Mouse (Mus musculus) heart, embryonic 14.5 days (tissue): ENCODE results near the gene Mroh3. TPM values are rescaled to one million over a fixed set of nuclear protein-coding genes. Genes with fewer than 3 reads are reported as not detected.

Experiments
- ATAC-seq: fragments of 200-750 bp; cut with Nextera tagmentation; 2 replicates; pipeline ENCODE4 v1.8.0; 2017; ENCODE audit warnings: low read depth, moderate TSS enrichment; ENCODE audit not compliant: insufficient number of reproducible peaks, insufficient read depth, low FRiP score
- H3K27ac ChIP-seq, 2 experiments: fragments of 200-500 bp in 1 of 2; fragments of 300-500 bp in 1 of 2; sonication (generic) in 1 of 2; replicated peaks in 1 of 2; 2 replicates each; pipeline ENCODE4 v1.5.1; 2012 to 2014; ENCODE audit warnings: low read depth in 2 of 2, low read length in 2 of 2, control low read depth in 1 of 2, mild to moderate bottlenecking in 1 of 2, mixed read lengths in 1 of 2; ENCODE audit not compliant: control insufficient read depth in 1 of 2, insufficient read depth in 1 of 2
- H3K27me3 ChIP-seq: fragments of 300-500 bp; sonication (generic); 2 replicates; pipeline ENCODE4 v1.6.1; 2014; ENCODE audit warnings: mild to moderate bottlenecking, low read length, control low read depth; ENCODE audit not compliant: control insufficient read depth, insufficient read depth
- H3K36me3 ChIP-seq: fragments of 300-500 bp; sonication (generic); 2 replicates; pipeline ENCODE4 v1.6.1; 2014; ENCODE audit warnings: mild to moderate bottlenecking, control low read depth, low read length, mixed read lengths; ENCODE audit not compliant: control insufficient read depth, insufficient read depth
- H3K4me1 ChIP-seq, 2 experiments: fragments of 200-500 bp in 1 of 2; fragments of 300-500 bp in 1 of 2; sonication (generic) in 1 of 2; 2 replicates each; pipeline ENCODE4 v1.6.1; 2012 to 2014; ENCODE audit warnings: low read length in 2 of 2, control low read depth in 1 of 2, mixed read lengths in 1 of 2; ENCODE audit not compliant: control insufficient read depth in 2 of 2, insufficient read depth in 2 of 2
- H3K4me2 ChIP-seq: fragments of 300-500 bp; sonication (generic); 2 replicates; pipeline ENCODE4 v1.6.1; 2014; ENCODE audit warnings: mild to moderate bottlenecking, low read length
- H3K4me3 ChIP-seq, 2 experiments: fragments of 200-500 bp in 1 of 2; fragments of 300-500 bp in 1 of 2; sonication (generic) in 1 of 2; 2 replicates each; pipeline ENCODE4 v1.5.1; 2012 to 2014; ENCODE audit warnings: low read length in 2 of 2, mild to moderate bottlenecking in 2 of 2, control low read depth in 1 of 2, low read depth in 1 of 2, moderate library complexity in 1 of 2; ENCODE audit not compliant: control insufficient read depth in 1 of 2, insufficient read depth in 1 of 2
- H3K9ac ChIP-seq: fragments of 300-500 bp; sonication (generic); 2 replicates; pipeline ENCODE4 v1.6.1; 2014; ENCODE audit warnings: mild to moderate bottlenecking, low read length
- H3K9me3 ChIP-seq: fragments of 300-500 bp; sonication (generic); 2 replicates; pipeline ENCODE4 v1.6.1; 2016; ENCODE audit warnings: low read length, control low read depth; ENCODE audit not compliant: control insufficient read depth
- WGBS: fragments of 180-500 bp; shearing (Covaris S2); extraction: QIAGEN DNeasy Blood & Tissue Kit; methylation state at CpG from one replicate; pipeline ENCODE4 v1.1.7; 2014; 5-methylcytosine and 5-hydroxymethylcytosine counted together
- polyA plus RNA-seq: library from polyadenylated mRNA; unstranded; fragments of >200 nt; fragmentation: Nextera tagmentation; extraction: Ambion mirVana; gene quantifications from 2 replicates; pipeline ENCODE4 v1.2.1, GENCODE M21; 2014

Mroh3 gene
- polyA plus RNA-seq, 1 experiment from 2014 or later: not detected

- 59% methylated on average over 4 of the region's 4 CpGs for WGBS
- no peak overlapping the region for H3K27ac ChIP-seq
- no peak overlapping the region for H3K4me3 ChIP-seq
- no peak overlapping the region for H3K4me2 ChIP-seq
- H3K4me1 ChIP-seq: peaks cover 12 to 14% of the 10 kb centered on the region in 2 experiments
- H3K27me3 ChIP-seq: peaks cover 32% of the 10 kb centered on the region
- no peaks in the 10 kb centered on the region for H3K9me3 ChIP-seq
- ATAC-seq: no peak
- H3K9ac ChIP-seq: no peak overlapping the region
- H3K36me3 ChIP-seq: no peaks in the 10 kb centered on the region
These were observed 15.2 kb upstream of the Mroh3 start for GRCm38 (mm10) chr1:136227870-136228269.

DNA sequence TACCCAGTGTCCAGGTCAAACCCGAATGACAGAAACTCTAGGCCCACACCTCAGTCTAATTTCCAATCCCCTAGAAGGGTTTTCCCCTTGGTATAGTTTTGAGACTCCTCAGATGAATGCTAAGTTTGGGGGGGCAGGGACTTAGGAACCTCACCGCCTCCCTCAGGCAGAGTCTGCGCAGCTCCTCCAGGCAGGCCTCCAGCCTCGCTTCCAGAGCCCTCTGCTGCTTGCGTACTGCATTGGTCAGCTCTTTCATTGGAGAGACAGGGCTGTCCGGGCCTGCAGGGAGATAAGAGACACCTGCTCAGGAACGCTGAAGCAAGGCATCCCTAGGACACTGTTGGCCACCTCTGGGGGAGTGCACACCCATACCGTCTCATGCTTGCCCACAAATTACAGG lies 14.0 kb upstream of the Mroh3 start:
- Histone ChIP-seq H3K36me3 (no peaks in the 10 kb centered on the region), H3K4me1 (peaks cover 12 to 14% of the 10 kb centered on the region in 2 experiments), H3K9me3 (no peaks in the 10 kb centered on the region), H3K27me3 (peaks cover 20% of the 10 kb centered on the region), H3K4me3 (no peak overlapping the region), H3K4me2 (no peak overlapping the region), H3K27ac (no peak overlapping the region), H3K9ac (no peak overlapping the region)
- 81% methylated on average over 8 of the region's 8 CpGs for WGBS
- ATAC-seq: no peak

GRCm38 (mm10) chr1:136225846-136226245 lies 13.2 kb upstream of the Mroh3 start:
- 92% methylated on average over 8 of the region's 8 CpGs for WGBS
- Histone ChIP-seq H3K4me1 (peaks cover 12 to 14% of the 10 kb centered on the region in 2 experiments), H3K36me3 (no peaks in the 10 kb centered on the region), H3K27ac (no peak overlapping the region), H3K9ac (no peak overlapping the region), H3K4me2 (no peak overlapping the region), H3K4me3 (no peak overlapping the region), H3K27me3 (peaks cover 15% of the 10 kb centered on the region), H3K9me3 (no peaks in the 10 kb centered on the region)
- ATAC-seq: no peak

DNA sequence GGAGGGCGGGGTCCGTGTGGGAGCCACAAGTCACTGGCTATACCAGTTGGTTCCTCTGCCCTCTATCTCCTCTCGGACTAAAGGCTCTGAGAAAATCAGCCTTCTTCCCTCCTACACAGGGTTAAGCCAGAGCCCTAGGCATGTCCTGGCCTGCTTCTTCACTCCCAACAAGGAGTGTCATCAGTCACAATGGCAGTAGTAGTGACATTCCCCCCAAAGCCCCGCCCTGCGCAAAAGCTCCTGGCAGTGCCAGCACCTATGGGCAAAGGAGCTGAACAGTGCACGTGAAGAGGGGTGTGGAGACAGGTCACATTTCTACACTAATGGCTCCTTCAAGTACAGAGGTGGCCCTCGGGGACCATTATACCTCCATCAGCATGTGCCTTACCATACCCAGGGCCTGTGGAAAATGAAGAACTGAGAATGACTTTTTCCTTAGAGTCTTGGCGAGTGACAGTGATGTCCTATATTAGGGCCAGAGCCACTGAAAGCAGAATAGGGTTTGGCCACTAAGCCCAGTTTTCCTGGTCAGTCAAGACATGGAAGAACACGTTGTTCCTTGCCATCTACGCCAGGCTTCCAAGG lies 11.2 kb upstream of the Mroh3 start:
- Histone ChIP-seq H3K9ac (no peak overlapping the region), H3K4me2 (no peak overlapping the region), H3K36me3 (no peaks in the 10 kb centered on the region), H3K4me1 (peaks cover 11 to 14% of the 10 kb centered on the region in 2 experiments), H3K9me3 (no peaks in the 10 kb centered on the region), H3K27me3 (no peaks in the 10 kb centered on the region), H3K27ac (no peak overlapping the region), H3K4me3 (no peak overlapping the region)
- no peak for ATAC-seq
- 87% methylated on average over 10 of the region's 10 CpGs for WGBS

DNA sequence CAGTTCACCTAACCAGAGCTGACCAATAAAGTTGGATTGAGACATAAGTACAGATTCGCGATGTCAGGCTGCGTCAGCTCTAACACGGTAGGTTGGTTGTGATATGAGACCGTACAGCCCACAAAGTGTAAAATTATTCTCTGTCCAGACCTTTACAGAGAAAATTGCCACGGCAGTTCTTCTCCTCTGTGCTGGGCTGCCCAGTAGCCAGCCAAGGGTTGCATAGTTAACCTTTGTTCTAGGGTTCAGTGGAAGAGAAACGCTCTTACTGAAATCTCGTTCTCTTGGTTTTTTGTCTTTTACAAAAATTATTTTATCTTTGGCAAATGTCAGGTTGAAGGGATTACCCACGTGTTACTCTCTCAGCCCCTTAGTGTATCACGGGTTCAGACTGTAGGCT lies 9.8 kb upstream of the Mroh3 start:
- Histone ChIP-seq H3K9me3 (no peaks in the 10 kb centered on the region), H3K4me1 (no peaks in the 10 kb centered on the region; a peak in 1 of 4 replicates), H3K4me3 (no peak overlapping the region), H3K9ac (no peak overlapping the region), H3K4me2 (no peak overlapping the region), H3K27ac (no peak overlapping the region), H3K36me3 (no peaks in the 10 kb centered on the region), H3K27me3 (no peaks in the 10 kb centered on the region)
- WGBS: 83% methylated on average over 10 of the region's 10 CpGs
- no peak for ATAC-seq

GRCm38 (mm10) chr1:136220037-136220871 lies 7.6 kb upstream of the Mroh3 start:
- no peak overlapping the region for H3K27ac ChIP-seq
- H3K4me1 ChIP-seq: no peaks in the 10 kb centered on the region
- no peak for ATAC-seq
- WGBS: 66% methylated on average over 10 of the region's 10 CpGs
- no peak overlapping the region for H3K9ac ChIP-seq
- H3K27me3 ChIP-seq: no peaks in the 10 kb centered on the region
- H3K4me3 ChIP-seq: no peak overlapping the region
- H3K9me3 ChIP-seq: no peaks in the 10 kb centered on the region
- H3K36me3 ChIP-seq: no peaks in the 10 kb centered on the region
- H3K4me2 ChIP-seq: no peak overlapping the region

DNA sequence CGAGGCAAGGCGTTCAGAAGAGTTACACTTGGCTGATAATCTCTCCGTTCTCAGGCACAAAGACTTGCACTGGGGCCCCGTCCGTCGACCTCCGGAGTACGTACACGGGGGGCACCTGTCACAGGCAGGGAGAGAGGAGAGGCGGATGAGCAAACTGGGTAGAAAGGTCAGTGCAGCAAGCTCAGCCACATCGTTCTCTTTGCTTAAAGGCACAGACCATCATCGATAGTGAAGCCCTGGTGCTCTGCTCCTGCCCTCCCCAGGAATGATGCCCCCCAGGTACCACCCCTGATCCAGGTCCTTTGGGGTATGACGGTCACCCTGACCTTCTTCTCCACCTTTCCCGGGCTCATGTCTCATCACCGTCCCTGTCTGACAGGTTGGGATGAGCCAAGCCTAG lies 1.7 kb upstream of the Mroh3 start:
- Histone ChIP-seq H3K9ac (no peak overlapping the region), H3K4me1 (no peaks in the 10 kb centered on the region), H3K27me3 (no peaks in the 10 kb centered on the region), H3K36me3 (no peaks in the 10 kb centered on the region), H3K27ac (no peak overlapping the region), H3K4me2 (no peak overlapping the region), H3K9me3 (no peaks in the 10 kb centered on the region), H3K4me3 (no peak overlapping the region)
- no peak for ATAC-seq
- 80% methylated on average over 15 of the region's 15 CpGs for WGBS
